Mouse (Mus musculus) MEL (cell line): ENCODE results near the gene Fcrls. TPM values are rescaled to one million over a fixed set of nuclear protein-coding genes. Genes with fewer than 3 reads are reported as not detected.

Experiments
- DNase-seq: peaks from one replicate; pipeline ENCODE4 v3.0.0; 2011; ENCODE audit warnings: low read depth, low spot score
- H3K27ac ChIP-seq: 2 replicates; pipeline ENCODE4 v1.5.1; 2012; ENCODE audit warnings: low read depth, mild to moderate bottlenecking, control low read depth, low read length, moderate library complexity; ENCODE audit not compliant: control insufficient read depth
- H3K27me3 ChIP-seq, 2 experiments: fragments of 150-350 bp in 1 of 2; sonication (generic) in 1 of 2; 2 replicates each; pipeline ENCODE4 v1.6.1; 2012; ENCODE audit warnings: low read length in 2 of 2, mild to moderate bottlenecking in 2 of 2, improper control_type of control experiment in 1 of 2, moderate library complexity in 1 of 2; ENCODE audit not compliant: insufficient read depth in 2 of 2, control insufficient read depth in 1 of 2
- H3K36me3 ChIP-seq, 2 experiments: 2 replicates each; pipeline ENCODE4 v1.6.1; 2012 to 2014; ENCODE audit warnings: low read length in 2 of 2, improper control_type of control experiment in 1 of 2, inconsistent platforms in 1 of 2, mild to moderate bottlenecking in 1 of 2; ENCODE audit not compliant: insufficient read depth in 2 of 2, control insufficient read depth in 1 of 2
- H3K4me1 ChIP-seq, 2 experiments: fragments of 150-350 bp in 1 of 2; sonication (generic) in 1 of 2; 2 replicates each; pipeline ENCODE4 v1.6.1; 2012; ENCODE audit warnings: low read length in 2 of 2, improper control_type of control experiment in 1 of 2, mild to moderate bottlenecking in 1 of 2; ENCODE audit not compliant: insufficient read depth in 2 of 2, control insufficient read depth in 1 of 2
- H3K4me3 ChIP-seq, 2 experiments: fragments of 150-350 bp in 1 of 2; sonication (generic) in 1 of 2; 2 replicates each; pipeline ENCODE4 v1.5.1; 2012; ENCODE audit warnings: low read depth in 2 of 2, low read length in 2 of 2, mild to moderate bottlenecking in 2 of 2, moderate library complexity in 2 of 2, control low read depth in 1 of 2, improper control_type of control experiment in 1 of 2; ENCODE audit not compliant: control insufficient read depth in 1 of 2, insufficient read depth in 1 of 2
- H3K79me2 ChIP-seq: 2 replicates; pipeline ENCODE4 v1.6.1; 2012; ENCODE audit warnings: mild to moderate bottlenecking, low read length, moderate library complexity; ENCODE audit not compliant: control insufficient read depth, poor library complexity, insufficient read depth
- H3K9ac ChIP-seq: 2 replicates; pipeline ENCODE4 v1.6.1; 2012; ENCODE audit warnings: low read depth, mild to moderate bottlenecking, control low read depth, low read length, moderate library complexity; ENCODE audit not compliant: control insufficient read depth, poor library complexity, severe bottlenecking
- H3K9me3 ChIP-seq: fragments of 150-350 bp; sonication (generic); replicated peaks from 2 replicates; pipeline ENCODE4 v1.6.1; 2012; ENCODE audit warnings: mild to moderate bottlenecking, low read length, improper control_type of control experiment, moderate library complexity; ENCODE audit not compliant: insufficient read depth
- CTCF ChIP-seq, 3 experiments: IDR thresholded peaks in 2 of 3; conservative IDR thresholded peaks in 1 of 3; 2 replicates each; pipeline ENCODE4 v1.5.1; 2011 to 2012; ENCODE audit warnings: low read length in 3 of 3, low read depth in 2 of 3, mild to moderate bottlenecking in 2 of 3, improper control_type of control experiment in 1 of 3, inconsistent platforms in 1 of 3, mixed read lengths in 1 of 3, moderate library complexity in 1 of 3; ENCODE audit not compliant: control insufficient read depth in 1 of 3, insufficient read depth in 1 of 3, poor library complexity in 1 of 3, severe bottlenecking in 1 of 3
- EP300 ChIP-seq, 2 experiments: IDR thresholded peaks; 2 replicates each; pipeline ENCODE4 v1.6.1; 2011; ENCODE audit warnings: improper control_type of control experiment in 2 of 2, low read length in 2 of 2, low read depth in 1 of 2, mild to moderate bottlenecking in 1 of 2
- GATA1 ChIP-seq: IDR thresholded peaks from 2 replicates; pipeline ENCODE4 v1.6.1; 2011; ENCODE audit warnings: low read depth, low read length, improper control_type of control experiment
- HCFC1 ChIP-seq: IDR thresholded peaks from 2 replicates; pipeline ENCODE4 v1.6.1; 2012; ENCODE audit warnings: low read depth, mild to moderate bottlenecking, inconsistent platforms, low read length, improper control_type of control experiment, moderate library complexity
- JUND ChIP-seq: IDR thresholded peaks from 2 replicates; pipeline ENCODE4 v1.6.1; 2011; ENCODE audit warnings: low read depth, mild to moderate bottlenecking, improper control_type of control experiment, low read length
- MAZ ChIP-seq: IDR thresholded peaks from 2 replicates; pipeline ENCODE4 v1.6.1; 2012; ENCODE audit warnings: low read depth, mild to moderate bottlenecking, inconsistent platforms, low read length, improper control_type of control experiment
- NRF1 ChIP-seq: IDR thresholded peaks from 2 replicates; pipeline ENCODE4 v1.6.1; 2014; ENCODE audit warnings: low read depth, mild to moderate bottlenecking, inconsistent platforms, low read length, improper control_type of control experiment, moderate library complexity; ENCODE audit not compliant: poor library complexity, insufficient read depth, severe bottlenecking
- POLR2AphosphoS5 ChIP-seq: IDR thresholded peaks from 2 replicates; pipeline ENCODE4 v1.6.1; 2012; ENCODE audit warnings: low read depth, borderline replicate concordance, mild to moderate bottlenecking, inconsistent platforms, low read length, moderate library complexity, mixed read lengths
- RAD21 ChIP-seq: IDR thresholded peaks from 2 replicates; pipeline ENCODE4 v1.6.1; 2011; ENCODE audit warnings: mild to moderate bottlenecking, low read depth, low read length, improper control_type of control experiment
- TAL1 ChIP-seq: IDR thresholded peaks from 2 replicates; pipeline ENCODE4 v1.6.1; 2012; ENCODE audit warnings: mild to moderate bottlenecking, inconsistent platforms, low read length, moderate library complexity, mixed read lengths
- UBTF ChIP-seq: IDR thresholded peaks from 2 replicates; pipeline ENCODE4 v1.6.1; 2012; ENCODE audit warnings: low read depth, mild to moderate bottlenecking, inconsistent platforms, low read length, improper control_type of control experiment, moderate library complexity, borderline replicate concordance; ENCODE audit not compliant: insufficient read depth
- ZC3H11A ChIP-seq: IDR thresholded peaks from 2 replicates; pipeline ENCODE4 v1.6.1; 2012; ENCODE audit warnings: low read depth, mild to moderate bottlenecking, inconsistent platforms, low read length, improper control_type of control experiment
- ZKSCAN1 ChIP-seq: IDR thresholded peaks from 2 replicates; pipeline ENCODE4 v1.6.1; 2012; ENCODE audit warnings: low read depth, mild to moderate bottlenecking, inconsistent platforms, low read length, improper control_type of control experiment, moderate library complexity
- ZMIZ1 ChIP-seq: IDR thresholded peaks from 2 replicates; pipeline ENCODE4 v1.6.1; 2012; ENCODE audit warnings: low read depth, mild to moderate bottlenecking, inconsistent platforms, low read length, improper control_type of control experiment, moderate library complexity
- polyA plus RNA-seq, 2 experiments: library from polyadenylated mRNA; stranded (reverse) in 1 of 2; unstranded in 1 of 2; fragments of >175 nt in 1 of 2; fragments of >200 nt in 1 of 2; gene quantifications; 2 replicates each; pipeline versions ENCODE4 v1.2.1 to v1.2.4; 2012; ENCODE audit warnings: low replicate concordance in 2 of 2, low read depth in 1 of 2; ENCODE audit not compliant: insufficient read length in 2 of 2, insufficient read depth in 1 of 2, missing spikeins in 1 of 2
- total RNA-seq: library from RNA; depleted of rRNA; stranded (reverse); fragments of 300-350 nt; gene quantifications from 2 replicates; pipeline ENCODE4 v1.2.3, GENCODE M21; 2012; rRNA removed

Fcrls gene
- total and polyA plus RNA-seq, 3 experiments: not detected

DNA sequence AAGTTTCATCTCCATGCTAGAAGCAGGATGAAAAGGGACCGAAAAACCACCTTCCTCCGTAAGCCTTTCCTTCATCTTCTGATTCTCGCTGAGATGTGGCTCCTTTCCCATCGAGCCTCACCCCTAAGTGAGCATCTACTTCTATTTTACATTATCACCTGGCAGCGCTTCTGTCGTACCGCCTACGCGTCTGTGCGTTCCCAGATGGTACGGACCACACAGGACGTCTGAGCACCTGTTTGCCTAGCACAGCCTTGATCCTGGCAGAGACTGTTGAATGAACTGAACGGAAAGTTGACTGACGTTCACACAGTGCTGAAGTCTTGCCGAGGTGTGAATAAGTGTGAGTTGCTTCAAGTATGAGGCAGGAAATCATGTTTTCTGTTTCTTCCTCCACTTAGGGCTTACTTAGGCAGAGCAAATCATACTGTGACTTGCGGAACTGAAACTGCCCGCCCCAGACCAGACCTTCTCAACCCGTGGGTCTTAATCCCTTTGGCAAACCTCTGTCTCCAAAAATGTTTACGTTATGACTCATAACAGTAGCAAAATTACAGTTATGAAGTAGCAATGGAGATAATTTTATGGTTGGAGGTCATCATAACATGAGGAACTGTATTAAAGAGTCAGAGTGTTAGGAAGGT, 49.2 kb downstream of the Fcrls start:
- TF ChIP-seq CTCF (IDR thresholded peaks at IDR 0.05 in 2 of 3, conservative IDR thresholded peaks at IDR 0.05 in 1 of 3; ENCODE audit: control insufficient read depth in 1 of 3, insufficient read depth in 1 of 3, low read depth in 2 of 3, low read length in 3 of 3, poor library complexity in 1 of 3, severe bottlenecking in 1 of 3): no peak
- TF ChIP-seq JUND: no peak
- TF ChIP-seq GATA1: no peak
- TF ChIP-seq ZKSCAN1: no peak
- TF ChIP-seq EP300 (IDR thresholded peaks at IDR 0.05; ENCODE audit: low read depth in 1 of 2, low read length in 2 of 2): no peak
- TF ChIP-seq RAD21: no peak
- TF ChIP-seq POLR2AphosphoS5: no peak
- TF ChIP-seq HCFC1: no peak
- no peak for TF ChIP-seq ZC3H11A
- TF ChIP-seq MAZ: no peak
- H3K27me3 ChIP-seq: no peaks in the 10 kb centered on the region
- H3K27ac ChIP-seq: no peak overlapping the region
- H3K36me3 ChIP-seq: no peaks in the 10 kb centered on the region
- DNase-seq: no peak
- no peaks in the 10 kb centered on the region for H3K9me3 ChIP-seq
- H3K4me1 ChIP-seq: no peaks in the 10 kb centered on the region
- no peak overlapping the region for H3K4me3 ChIP-seq
- H3K79me2 ChIP-seq: no peaks in the 10 kb centered on the region
- H3K9ac ChIP-seq: no peak overlapping the region

GRCm38 (mm10) chr3:87206336-87207075, 57.0 kb downstream of the Fcrls start:
- Histone ChIP-seq H3K36me3 (no peaks in the 10 kb centered on the region), H3K27me3 (no peaks in the 10 kb centered on the region), H3K79me2 (no peaks in the 10 kb centered on the region), H3K9me3 (no peaks in the 10 kb centered on the region), H3K4me3 (no peak overlapping the region), H3K9ac (no peak overlapping the region), H3K4me1 (no peaks in the 10 kb centered on the region), H3K27ac (no peak overlapping the region)
- TF ChIP-seq RAD21: no peak
- TF ChIP-seq ZMIZ1: no peak
- no peak for TF ChIP-seq MAZ
- TF ChIP-seq TAL1: no peak
- no peak for TF ChIP-seq ZKSCAN1
- TF ChIP-seq NRF1: no peak
- no peak for TF ChIP-seq UBTF
- DNase-seq: no peak

Other genes with a start within 250 kb of the Fcrls start
- gene Kirrel, start 89.0 kb downstream of the Fcrls start, total RNA-seq: not detected in 2 replicates
- not detected for gene Kirrel, start 89.0 kb downstream of the Fcrls start, polyA plus RNA-seq
- not detected in 2 replicates for gene Cd5l, start 94.1 kb upstream of the Fcrls start, total RNA-seq
- not detected for gene Cd5l, start 94.1 kb upstream of the Fcrls start, polyA plus RNA-seq
- not detected in 2 replicates for gene Fcrl1, start 112.6 kb upstream of the Fcrls start, total RNA-seq
- gene Fcrl1, start 112.6 kb upstream of the Fcrls start, polyA plus RNA-seq: under 1 TPM in 1 of 2 experiments, not detected in 1; 0.07 TPM
- gene Fcrl5, start 172.0 kb upstream of the Fcrls start, total RNA-seq: not detected in 2 replicates
- under 1 TPM in 1 of 2 experiments, not detected in 1; 0.03 TPM for gene Fcrl5, start 172.0 kb upstream of the Fcrls start, polyA plus RNA-seq